Mouse (Mus musculus) C3H10T1/2 (cell line): ENCODE measurements around the gene Anks1b. TPM values are rescaled to one million over a fixed set of nuclear protein-coding genes. Genes with fewer than 3 reads are reported as not detected.

Experiments
- polyA plus RNA-seq, 2 experiments: library from polyadenylated mRNA; unstranded; fragments of >200 nt; fragmentation: generic; extraction: Trizol; gene quantifications; one replicate each; pipeline ENCODE4 v1.2.1; 2012; ENCODE audit warnings: missing spikeins in 2 of 2

The Anks1b gene
- under 1 TPM; 0.25 to 0.34 TPM for polyA plus RNA-seq

GRCm38 (mm10) chr10:89873146-89873950, at the start of gene Anks1b:
Anks1b (plus strand) TSS chr10:89873509.

Other genes with a start within 250 kb of the Anks1b start
- 1 to 10 TPM in 1 of 2 experiments, under 1 TPM in 1; 0.46 to 6.5 TPM for gene Scyl2, start 187.2 kb upstream of the Anks1b start, polyA plus RNA-seq
- 1 to 10 TPM in 1 of 2 experiments, under 1 TPM in 1; 0.19 to 2.7 TPM for gene Actr6, start 141.2 kb upstream of the Anks1b start, polyA plus RNA-seq
- gene Uhrf1bp1l, start 128.5 kb upstream of the Anks1b start, polyA plus RNA-seq = 1 to 10 TPM in 1 of 2 experiments, under 1 TPM in 1; 0.87 to 9.1 TPM